Mouse (Mus musculus): Measurements from ENCODE around the gene Prpsap1. TPM values are rescaled to one million over a fixed set of nuclear protein-coding genes. Genes with fewer than 3 reads are reported as not detected.

The Prpsap1 gene
- total and polyA plus RNA-seq, 3 experiments = 79.8 to 114 (median 114) TPM

DNA sequence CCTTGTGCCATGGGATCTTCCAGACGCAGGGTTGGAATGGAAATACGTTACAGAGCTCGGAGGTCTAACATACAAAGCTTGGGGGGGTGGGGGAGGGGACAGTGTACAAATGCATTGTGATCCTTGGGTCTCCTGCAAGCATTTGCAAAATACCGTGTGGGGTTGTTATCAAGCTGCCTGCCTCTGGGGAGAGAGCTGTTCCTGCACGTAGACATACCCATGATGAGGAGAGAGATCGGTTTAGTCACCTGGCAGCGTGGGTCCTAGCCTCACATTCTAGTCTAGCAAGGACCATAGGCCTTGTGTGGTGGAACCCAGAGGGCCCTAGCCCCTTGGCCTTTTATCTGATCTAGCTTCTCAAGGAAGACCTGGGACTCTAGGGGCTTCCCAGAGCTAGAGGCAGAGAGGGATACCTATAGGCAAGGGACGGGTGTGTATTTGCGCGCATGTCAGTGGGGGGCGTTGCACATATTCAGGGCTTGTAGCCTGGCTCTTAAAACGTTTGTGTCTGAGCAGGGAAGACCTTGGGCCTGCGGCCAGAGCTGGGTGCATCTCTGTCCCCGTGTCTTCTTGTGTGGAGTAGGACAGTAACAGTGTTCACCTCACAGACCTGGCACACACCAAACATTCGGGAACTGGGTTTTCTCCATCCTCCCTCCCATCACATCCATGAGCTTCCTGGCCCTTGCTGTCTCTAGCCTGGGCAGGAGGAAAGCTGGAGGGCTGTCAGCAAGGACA, 51.7 kb downstream of the Prpsap1 start:
- no peak overlapping the region for H3K4me2 ChIP-seq (ENCODE audit: insufficient read depth, low read depth, poor library complexity, severe bottlenecking)
- H3K4me3 ChIP-seq (replicated peaks in 1 of 3; ENCODE audit: low read depth in 2 of 3, low read length in 2 of 3, poor library complexity in 1 of 3) = no peak overlapping the region
- H3K36me3 ChIP-seq (replicated peaks in 1 of 2; ENCODE audit: control insufficient read depth in 1 of 2, insufficient read depth in 1 of 2, low read length in 1 of 2) = peaks cover 12 to 32% of the 10 kb centered on the region in 2 experiments
- H3K9ac ChIP-seq (ENCODE audit: insufficient read depth, low read depth) = no peak overlapping the region
- in situ Hi-C loops (cut with MboI; ENCODE audit: low pct_ligation_motif_present, low pct_unique_long_range_greater_than_20kb, low sequenced_read_pairs) = loop anchor here (5.0 kb wide), 1 partner anchor 40 kb away; no protein-coding TSS in a partner anchor
- peak overlapping the region; percentile 12; the same call in 1 of the 2 replicates for H3K27ac ChIP-seq (ENCODE audit: insufficient read depth, low read depth)
- no peaks in the 10 kb centered on the region for H3K27me3 ChIP-seq (replicated peaks)
- peaks cover 5% of the 10 kb centered on the region for H3K79me2 ChIP-seq (replicated peaks; ENCODE audit: control insufficient read depth, extremely low read depth, insufficient read depth, poor library complexity, severe bottlenecking)
- H3K4me1 ChIP-seq (ENCODE audit: control insufficient read depth in 1 of 2, insufficient read depth in 2 of 2) = peaks cover 64 to 81% of the 10 kb centered on the region in 2 experiments
- no peaks in the 10 kb centered on the region for H3K9me3 ChIP-seq (replicated peaks; ENCODE audit: low read length)
- dilution Hi-C loops (cut with MboI; ENCODE audit: extremely low pct_ligation_motif_present, extremely low pct_unique_long_range_greater_than_20kb, low sequenced_read_pairs) = no loop called here
- no peak for DNase-seq (ENCODE audit: extremely low read depth)
- TF ChIP-seq MXI1 (IDR thresholded peaks at IDR 0.05; ENCODE audit: low read depth, low read length) (no peak), POLR2AphosphoS2 (IDR thresholded peaks at IDR 0.05; ENCODE audit: low read depth, low read length) (peak; percentile 64), MEF2A (IDR thresholded peaks at IDR 0.05; ENCODE audit: borderline replicate concordance, low read depth, low read length) (no peak), NRF1 (IDR thresholded peaks at IDR 0.05; ENCODE audit: low read depth, low read length) (no peak), POLR2A (IDR thresholded peaks at IDR 0.05; ENCODE audit: low read depth, low read length) (peak; percentile 47), TBP (conservative IDR thresholded peaks at IDR 0.05; ENCODE audit: low read depth, low read length) (no peak), ETS1 (conservative IDR thresholded peaks at IDR 0.05; ENCODE audit: low read depth, low read length) (no peak), SMC3 (IDR thresholded peaks at IDR 0.05; ENCODE audit: low read depth, low read length) (peak; percentile 9; the same call in 1 of the 2 replicates), EP300 (IDR thresholded peaks at IDR 0.05; ENCODE audit: low read length) (no peak), NELFE (IDR thresholded peaks at IDR 0.05; ENCODE audit: low read depth, low read length) (no peak), BHLHE40 (IDR thresholded peaks at IDR 0.05; ENCODE audit: low read depth, low read length) (no peak), CHD2 (IDR thresholded peaks at IDR 0.05; ENCODE audit: low read length) (peak; percentile 52), ZMIZ1 (IDR thresholded peaks at IDR 0.05; ENCODE audit: low read depth, low read length) (peak; percentile 65), IRF4 (IDR thresholded peaks at IDR 0.05; ENCODE audit: low read depth, low read length) (0 out of 2 replicates have a peak, but pooled peaks have one; percentile 12), CTCF (conservative IDR thresholded peaks at IDR 0.05 in 1 of 2, IDR thresholded peaks at IDR 0.05 in 1 of 2; ENCODE audit: low read depth in 2 of 2, low read length in 2 of 2) (no peak), ZNF384 (IDR thresholded peaks at IDR 0.05; ENCODE audit: low read depth, low read length) (no peak), MAX (IDR thresholded peaks at IDR 0.05; ENCODE audit: low read length) (no peak), ELF1 (IDR thresholded peaks at IDR 0.05; ENCODE audit: low read depth, low read length) (peak; percentile 12; the same call in 1 of the 2 replicates)

DNA sequence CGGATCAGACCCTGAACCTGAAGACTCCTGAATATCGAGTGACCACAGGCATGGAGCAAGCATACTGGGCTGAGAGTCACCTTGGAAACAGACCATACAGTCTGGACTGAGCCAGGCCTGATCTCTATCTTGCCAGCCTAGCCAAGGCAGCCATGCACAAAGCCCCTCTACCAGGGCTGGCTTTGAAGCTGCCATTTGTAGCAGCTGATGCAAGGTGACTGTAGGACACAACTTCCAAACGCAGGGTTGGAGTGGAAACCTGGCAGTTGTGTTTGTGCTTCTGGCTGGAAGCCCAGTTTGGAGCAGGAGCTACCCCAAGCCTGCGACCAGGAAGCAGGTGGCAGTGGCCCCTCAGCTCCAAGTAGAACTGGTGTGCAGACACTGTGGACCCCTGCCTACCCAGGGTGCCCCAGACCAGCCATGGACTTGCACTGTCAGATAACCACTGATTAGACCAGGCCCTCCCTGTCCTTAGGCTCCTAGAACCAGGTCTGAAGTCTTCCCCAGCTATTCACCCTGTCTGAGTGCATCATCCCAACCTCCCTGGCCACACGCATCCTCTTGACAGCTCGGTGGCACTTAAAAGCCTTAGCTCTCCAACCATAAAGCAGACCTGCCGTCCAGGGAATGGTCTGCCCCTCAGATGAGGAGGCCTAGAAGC, 53.5 kb downstream of the Prpsap1 start:
- no peak overlapping the region for H3K4me2 ChIP-seq (ENCODE audit: insufficient read depth, low read depth, poor library complexity, severe bottlenecking)
- H3K79me2 ChIP-seq (replicated peaks; ENCODE audit: control insufficient read depth, extremely low read depth, insufficient read depth, poor library complexity, severe bottlenecking) = peaks cover 23% of the 10 kb centered on the region
- no peak overlapping the region for H3K9ac ChIP-seq (ENCODE audit: insufficient read depth, low read depth)
- H3K27me3 ChIP-seq (replicated peaks) = no peaks in the 10 kb centered on the region
- in situ Hi-C loops (cut with MboI; ENCODE audit: low pct_ligation_motif_present, low pct_unique_long_range_greater_than_20kb, low sequenced_read_pairs) = loop anchor here (5.0 kb wide), 1 partner anchor 38 kb away; no protein-coding TSS in a partner anchor
- peak; percentile 1; the same call in 1 of the 2 replicates for TF ChIP-seq ZMIZ1 (IDR thresholded peaks at IDR 0.05; ENCODE audit: low read depth, low read length)
- no peak for TF ChIP-seq CTCF (conservative IDR thresholded peaks at IDR 0.05 in 1 of 2, IDR thresholded peaks at IDR 0.05 in 1 of 2; ENCODE audit: low read depth in 2 of 2, low read length in 2 of 2)
- TF ChIP-seq POLR2AphosphoS2 (IDR thresholded peaks at IDR 0.05; ENCODE audit: low read depth, low read length) = peak; percentile 3; the same call in 1 of the 2 replicates
- TF ChIP-seq EP300 (IDR thresholded peaks at IDR 0.05; ENCODE audit: low read length) = no peak
- TF ChIP-seq KAT2A (IDR thresholded peaks at IDR 0.05; ENCODE audit: insufficient replicate concordance, low read length) = no peak
- TF ChIP-seq CHD2 (IDR thresholded peaks at IDR 0.05; ENCODE audit: low read length) = no peak
- peak; percentile 32; the same call in 1 of the 2 replicates for TF ChIP-seq POLR2A (IDR thresholded peaks at IDR 0.05; ENCODE audit: low read depth, low read length)
- peaks cover 55 to 87% of the 10 kb centered on the region in 2 experiments for H3K4me1 ChIP-seq (ENCODE audit: control insufficient read depth in 1 of 2, insufficient read depth in 2 of 2)
- no peak for DNase-seq (ENCODE audit: extremely low read depth)
- H3K4me3 ChIP-seq (replicated peaks in 1 of 3; ENCODE audit: low read depth in 2 of 3, low read length in 2 of 3, poor library complexity in 1 of 3) = no peak overlapping the region
- H3K36me3 ChIP-seq (replicated peaks in 1 of 2; ENCODE audit: control insufficient read depth in 1 of 2, insufficient read depth in 1 of 2, low read length in 1 of 2) = peaks cover 19 to 45% of the 10 kb centered on the region in 2 experiments
- H3K9me3 ChIP-seq (replicated peaks; ENCODE audit: low read length) = no peaks in the 10 kb centered on the region
- dilution Hi-C loops (cut with MboI; ENCODE audit: extremely low pct_ligation_motif_present, extremely low pct_unique_long_range_greater_than_20kb, low sequenced_read_pairs) = no loop called here
- peak overlapping the region; percentile 95 for H3K27ac ChIP-seq (ENCODE audit: insufficient read depth, low read depth)

All from CH12.LX (cell line).